8 mouse cellular contexts compared by ENCODE assay signal in the genomic region with DNA sequence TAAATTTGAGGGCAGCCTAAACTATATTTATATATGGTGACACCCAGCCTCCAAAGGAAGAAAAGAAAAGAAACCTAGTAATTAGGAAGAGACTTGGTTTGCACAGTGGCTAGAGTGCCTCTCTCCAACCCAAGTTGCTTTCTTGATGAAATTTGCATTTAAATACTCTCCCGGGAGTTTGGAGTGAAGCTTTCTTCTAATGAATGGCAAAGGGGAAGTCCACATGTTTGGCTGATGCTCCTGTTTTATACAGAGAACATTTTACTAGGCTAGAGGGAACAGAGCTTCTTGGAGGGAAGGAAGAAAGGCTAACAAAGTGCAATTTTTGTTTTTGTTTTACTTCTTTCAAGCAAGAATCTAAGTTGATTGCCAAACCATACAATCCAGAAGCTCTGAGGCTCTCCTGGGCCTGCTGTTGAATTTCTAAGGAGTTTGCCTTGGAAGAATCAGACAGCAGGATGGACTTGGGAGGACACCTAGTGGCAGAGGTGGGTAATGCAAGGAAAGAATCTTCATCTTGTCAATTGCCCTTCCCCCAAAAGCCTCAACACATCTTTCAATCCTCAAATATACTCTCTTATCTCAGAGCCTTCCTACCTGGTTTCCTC. TPM values are rescaled to one million over a fixed set of nuclear protein-coding genes. Genes with fewer than 3 reads are reported as not detected.
DNase-seq lines count a peak whose midpoint lies in the region; ATAC-seq and TF ChIP-seq lines count a peak whose summit lies in the region.

No protein-coding gene starts in this region.

- H3K27ac ChIP-seq in forebrain, embryonic 12.5 days: peak overlapping the region; percentile 86
- H3K27ac ChIP-seq in lung, postnatal 0 days (ENCODE audit: low read length): peak overlapping the region; percentile 51; the same call in 1 of the 2 replicates

- peaks cover 61% of the 10 kb centered on the region for H3K4me1 ChIP-seq in forebrain, embryonic 12.5 days
- peaks cover 17% of the 10 kb centered on the region; the same call in 1 of the 2 replicates for H3K4me1 ChIP-seq in lung, postnatal 0 days (ENCODE audit: insufficient read depth, low read depth, low read length)

- peak; percentile 44 for DNase-seq in MEL-GATA-1-ER (ENCODE audit: extremely low read depth, low read depth)
- DNase-seq in c-Kit-positive CD71-negative TER-119-negative erythroid progenitor cells, embryonic 14.5 days (ENCODE audit: low read depth): peak; percentile 60
- peak; percentile 80 to 90 for DNase-seq in heart, postnatal 14 days
- DNase-seq in layer of hippocampus, adult 8-10 months (ENCODE audit: low spot score in 2 of 2): peak; percentile 81 to 91
- peak; percentile 92 for DNase-seq in lung, postnatal 0 days (ENCODE audit: low spot score)
- peak; percentile 70 for DNase-seq in retina, adult 2 months (ENCODE audit: low read depth, low spot score)
- peak; percentile 77 for DNase-seq in urinary bladder, postnatal 25 days (ENCODE audit: low spot score)

- H3K9me3 ChIP-seq in forebrain, embryonic 12.5 days: no peaks in the 10 kb centered on the region
- H3K9me3 ChIP-seq in lung, postnatal 0 days (ENCODE audit: low read length): no peaks in the 10 kb centered on the region

- peak; percentile 98 for TF ChIP-seq CTCF in lung, postnatal 0 days (IDR thresholded peaks at IDR 0.05)

- H3K4me3 ChIP-seq in forebrain, embryonic 12.5 days (replicated peaks): no peak overlapping the region
- no peak overlapping the region for H3K4me3 ChIP-seq in lung, postnatal 0 days (ENCODE audit: low read depth, low read length)

- ATAC-seq in forebrain, embryonic 12.5 days (ENCODE audit: low FRiP score): no peak; the same call in 1 of the 2 replicates
- no peak for ATAC-seq in lung, postnatal 0 days

- peak overlapping the region; percentile 24; the same call in 1 of the 2 replicates for H3K4me2 ChIP-seq in forebrain, embryonic 12.5 days
- H3K4me2 ChIP-seq in lung, postnatal 0 days (replicated peaks; ENCODE audit: low read depth, low read length): no peak overlapping the region

- TF ChIP-seq EP300 in lung, postnatal 0 days (IDR thresholded peaks at IDR 0.05): peak; percentile 38; the same call in 1 of the 2 replicates

- H3K27me3 ChIP-seq in forebrain, embryonic 12.5 days: no peaks in the 10 kb centered on the region
- no peaks in the 10 kb centered on the region for H3K27me3 ChIP-seq in lung, postnatal 0 days (replicated peaks; ENCODE audit: insufficient read depth, low read length)

- 13% methylated on average over 1 of the region's 1 CpGs for WGBS in forebrain, embryonic 12.5 days
- WGBS in lung, postnatal 0 days: 30% methylated on average over 1 of the region's 1 CpGs

- intact Hi-C loops in heart, postnatal 14 days (cut with DNase I): loop anchor here (1.0 to 10.0 kb wide), 5 partner anchors 34 to 363 kb away; no protein-coding TSS in a partner anchor

- 0 out of 2 replicates have a peak overlapping the region, but pooled peaks have one; percentile 25 for H3K9ac ChIP-seq in forebrain, embryonic 12.5 days
- H3K9ac ChIP-seq in lung, postnatal 0 days (replicated peaks; ENCODE audit: low read depth): no peak overlapping the region

- H3K36me3 ChIP-seq in forebrain, embryonic 12.5 days (replicated peaks): 0 out of 2 replicates have a peak, but pooled peaks cover 3% of the 10 kb centered on the region
- H3K36me3 ChIP-seq in lung, postnatal 0 days (ENCODE audit: insufficient read depth, low read length): no peaks in the 10 kb centered on the region

RNA-seq across cellular contexts. Expression of gene Macf1, which starts 16.8 kb away (rescaled TPM):
- polyA plus RNA-seq in forebrain, embryonic 12.5 days (2016; fragmentation: Nextera tagmentation; extraction: Ambion mirVana): 75.6 and 77.9 TPM in 2 replicates
- total RNA-seq in heart, postnatal 14 days (2021): 100 to 1,000 TPM; 271 to 291 TPM
- 100 to 1,000 TPM; 235 to 265 (median 249) TPM for total RNA-seq in layer of hippocampus, adult 8-10 months (2022)
- polyA plus RNA-seq in lung, postnatal 0 days (2015; fragmentation: Nextera tagmentation; extraction: Ambion mirVana): 181 and 221 TPM in 2 replicates

RNA-seq across cellular contexts. Expression of gene Ndufs5, which starts 50.6 kb away (rescaled TPM):
- 315 and 318 TPM in 2 replicates for polyA plus RNA-seq in forebrain, embryonic 12.5 days (2016; fragmentation: Nextera tagmentation; extraction: Ambion mirVana)
- 100 to 1,000 TPM; 370 to 409 TPM for total RNA-seq in heart, postnatal 14 days (2021)
- 100 to 1,000 TPM; 145 to 182 (median 170) TPM for total RNA-seq in layer of hippocampus, adult 8-10 months (2022)
- polyA plus RNA-seq in lung, postnatal 0 days (2015; fragmentation: Nextera tagmentation; extraction: Ambion mirVana): 246 and 263 TPM in 2 replicates
